Comparison of ENCODE assay signal across 22 mouse cellular contexts in genomic region chr9:110834411-110834810, GRCm38 (mm10). TPM values are rescaled to one million over a fixed set of nuclear protein-coding genes. Genes with fewer than 3 reads are reported as not detected.
DNase-seq lines count a peak whose midpoint lies in the region; ATAC-seq and TF ChIP-seq lines count a peak whose summit lies in the region.
"Had no signal": no experiment of that assay in that cellular context is flagged by ENCODE, and none has a peak within 500 bp of the region (broad histone marks: within the 10 kb centered on the region; RNA-seq: fewer than 3 reads in every experiment).

Gene Prss45, plus strand, starts transcription at chr9:110834588.

- 70% methylated on average over 19 of the region's 19 CpGs for WGBS in heart, embryonic 14.5 days
- WGBS in kidney, postnatal 0 days = 84% methylated on average over 19 of the region's 19 CpGs
- WGBS in limb, embryonic 13.5 days = 80% methylated on average over 19 of the region's 19 CpGs

- no peaks in the 10 kb centered on the region; the same call in 1 of the 2 replicates for H3K27me3 ChIP-seq in heart, embryonic 14.5 days (ENCODE audit: control insufficient read depth, insufficient read depth, low read length)
- H3K27me3 ChIP-seq in kidney, postnatal 0 days (ENCODE audit: insufficient read depth, low read length) = no peaks in the 10 kb centered on the region
- H3K27me3 ChIP-seq in limb, embryonic 13.5 days = 0 out of 2 replicates have a peak, but pooled peaks cover 3% of the 10 kb centered on the region
- H3K27me3 ChIP-seq: lung, embryonic 15.5 days; neural tube, embryonic 15.5 days had no signal

- peak within 1 kb of the TSS; percentile 27 for H3K4me2 ChIP-seq in heart, embryonic 14.5 days (ENCODE audit: low read length)
- 0 out of 2 replicates have a peak within 1 kb of the TSS, but pooled peaks have one; percentile 15 for H3K4me2 ChIP-seq in kidney, postnatal 0 days (ENCODE audit: low read length)
- peak within 1 kb of the TSS; percentile 11; the same call in 1 of the 2 replicates for H3K4me2 ChIP-seq in limb, embryonic 13.5 days (replicated peaks)
- H3K4me2 ChIP-seq: liver, embryonic 11.5 days; lung, embryonic 15.5 days; neural tube, embryonic 15.5 days had no signal

- TF ChIP-seq CTCF in kidney, postnatal 0 days (IDR thresholded peaks at IDR 0.05; ENCODE audit: low read depth) = no peak

- ATAC-seq in heart, embryonic 14.5 days (ENCODE audit: insufficient number of reproducible peaks, insufficient read depth, low FRiP score, low read depth) = no peak
- no peak for ATAC-seq in kidney, postnatal 0 days (replicated peaks; ENCODE audit: low FRiP score, low read depth)
- no peak for ATAC-seq in limb, embryonic 13.5 days (ENCODE audit: low FRiP score, low read depth)
- ATAC-seq: forebrain, postnatal 0 days had no signal

- DNase-seq in heart, adult 8-10 months (ENCODE audit: low spot score) = no peak
- DNase-seq in kidney, postnatal 0 days (ENCODE audit: low spot score) = no peak
- DNase-seq in kidney, adult 9 months = no peak
- peak; percentile 10 for DNase-seq in retina, postnatal 1 day
- no peak for DNase-seq in retina, embryonic 14.5 days (ENCODE audit: low spot score)
- DNase-seq in cerebellum, adult 11-12 months = no peak
- DNase-seq: cerebellum, postnatal 14 days; forebrain, postnatal 0 days; right cerebral cortex, postnatal 4 days; thymus, postnatal 4 days had no signal

- H3K4me3 ChIP-seq in heart, embryonic 14.5 days (ENCODE audit: control insufficient read depth in 1 of 2, insufficient read depth in 1 of 2, low read depth in 1 of 2, low read length in 2 of 2) = no peak within 1 kb of the TSS
- H3K4me3 ChIP-seq in kidney, postnatal 0 days (replicated peaks; ENCODE audit: low read depth, low read length) = no peak within 1 kb of the TSS
- no peak within 1 kb of the TSS for H3K4me3 ChIP-seq in limb, embryonic 13.5 days
- H3K4me3 ChIP-seq: lung, embryonic 15.5 days; neural tube, embryonic 15.5 days had no signal

- no peak within 1 kb of the TSS for H3K9ac ChIP-seq in heart, embryonic 14.5 days (ENCODE audit: low read length)
- no peak within 1 kb of the TSS for H3K9ac ChIP-seq in kidney, postnatal 0 days (ENCODE audit: low read depth, low read length)
- no peak within 1 kb of the TSS for H3K9ac ChIP-seq in limb, embryonic 13.5 days
- H3K9ac ChIP-seq: forebrain, postnatal 0 days; lung, embryonic 15.5 days; neural tube, embryonic 15.5 days had no signal

- H3K27ac ChIP-seq in heart, embryonic 14.5 days (replicated peaks in 1 of 2; ENCODE audit: control insufficient read depth in 1 of 2, insufficient read depth in 1 of 2, low read depth in 2 of 2, low read length in 2 of 2) = no peak within 1 kb of the TSS
- H3K27ac ChIP-seq in kidney, postnatal 0 days = no peak within 1 kb of the TSS
- H3K27ac ChIP-seq in limb, embryonic 13.5 days = no peak within 1 kb of the TSS
- H3K27ac ChIP-seq: lung, embryonic 15.5 days; neural tube, embryonic 15.5 days had no signal

- no peaks in the 10 kb centered on the region for H3K36me3 ChIP-seq in heart, embryonic 14.5 days (ENCODE audit: control insufficient read depth, insufficient read depth, low read length)
- no peaks in the 10 kb centered on the region for H3K36me3 ChIP-seq in kidney, postnatal 0 days (ENCODE audit: insufficient read depth, low read length)
- H3K36me3 ChIP-seq in limb, embryonic 13.5 days = no peaks in the 10 kb centered on the region
- H3K36me3 ChIP-seq: lung, embryonic 15.5 days; neural tube, embryonic 15.5 days had no signal

- no peaks in the 10 kb centered on the region for H3K4me1 ChIP-seq in heart, embryonic 14.5 days (ENCODE audit: control insufficient read depth in 2 of 2, insufficient read depth in 2 of 2, low read length in 2 of 2)
- no peaks in the 10 kb centered on the region for H3K4me1 ChIP-seq in kidney, postnatal 0 days (replicated peaks; ENCODE audit: insufficient read depth, low read length)
- H3K4me1 ChIP-seq in limb, embryonic 13.5 days = no peaks in the 10 kb centered on the region
- H3K4me1 ChIP-seq: lung, embryonic 15.5 days; neural tube, embryonic 15.5 days had no signal

- no peaks in the 10 kb centered on the region for H3K9me3 ChIP-seq in heart, embryonic 14.5 days (ENCODE audit: control insufficient read depth, low read length)
- no peaks in the 10 kb centered on the region for H3K9me3 ChIP-seq in kidney, postnatal 0 days (replicated peaks; ENCODE audit: low read length)
- H3K9me3 ChIP-seq in limb, embryonic 13.5 days = no peaks in the 10 kb centered on the region
- H3K9me3 ChIP-seq: lung, embryonic 15.5 days; neural tube, embryonic 15.5 days had no signal

RNA-seq across cellular contexts. Expression of gene Prss45, which starts in this region (rescaled TPM):
- not detected in 2 replicates for polyA plus RNA-seq in heart, embryonic 14.5 days (2014; fragmentation: Nextera tagmentation; extraction: Ambion mirVana)
- under 1 TPM in 1 of 4 experiments, not detected in 3; 0.44 TPM for total RNA-seq in heart, adult 8-10 months (2022)
- not detected in 2 replicates for polyA plus RNA-seq in kidney, postnatal 0 days (2015; fragmentation: Nextera tagmentation; extraction: Ambion mirVana)
- polyA plus RNA-seq in limb, embryonic 13.5 days (2015; fragmentation: Nextera tagmentation; extraction: Ambion mirVana) = not detected in 2 replicates
- total RNA-seq: adrenal gland, adult 18-20 months; gastrocnemius, adult 18-20 months; hematopoietic stem cell, adult 5-6 weeks; megakaryocyte-erythroid progenitor cell, adult 5-6 weeks; MEL had no signal
- polyA plus RNA-seq: forebrain, postnatal 0 days; gonadal fat pad, adult 2 months; kidney, embryonic 14.5 days; liver, embryonic 11.5 days; lung, embryonic 15.5 days; neural tube, embryonic 15.5 days had no signal
